Mouse (Mus musculus): ENCODE measurements around the gene Ppp1r1c.

The Ppp1r1c gene

DNA sequence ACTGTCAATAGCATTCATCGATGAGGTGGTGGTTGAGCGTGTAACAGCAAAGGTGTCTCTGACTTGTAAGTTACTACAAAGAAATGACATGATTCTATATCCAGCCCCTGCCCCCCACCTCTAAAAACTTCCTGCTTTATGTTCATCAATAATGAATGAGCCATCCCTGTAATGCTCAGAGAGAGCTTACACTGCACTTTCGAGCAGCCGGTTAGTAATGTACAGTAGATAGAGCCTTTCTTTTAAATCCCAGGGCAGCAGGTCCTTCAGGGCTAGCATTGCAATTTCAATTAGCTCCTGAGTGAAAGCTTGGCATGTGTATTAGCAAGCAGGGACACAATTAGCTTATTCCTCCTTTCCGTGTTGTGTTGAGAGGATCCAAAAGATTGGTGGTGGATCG is at the start of gene Ppp1r1c:
Gene Ppp1r1c, plus strand, starts transcription at position 206 of the 400 bp plus-strand sequence.
- no peak for DNase-seq (ENCODE audit: low spot score)

DNA sequence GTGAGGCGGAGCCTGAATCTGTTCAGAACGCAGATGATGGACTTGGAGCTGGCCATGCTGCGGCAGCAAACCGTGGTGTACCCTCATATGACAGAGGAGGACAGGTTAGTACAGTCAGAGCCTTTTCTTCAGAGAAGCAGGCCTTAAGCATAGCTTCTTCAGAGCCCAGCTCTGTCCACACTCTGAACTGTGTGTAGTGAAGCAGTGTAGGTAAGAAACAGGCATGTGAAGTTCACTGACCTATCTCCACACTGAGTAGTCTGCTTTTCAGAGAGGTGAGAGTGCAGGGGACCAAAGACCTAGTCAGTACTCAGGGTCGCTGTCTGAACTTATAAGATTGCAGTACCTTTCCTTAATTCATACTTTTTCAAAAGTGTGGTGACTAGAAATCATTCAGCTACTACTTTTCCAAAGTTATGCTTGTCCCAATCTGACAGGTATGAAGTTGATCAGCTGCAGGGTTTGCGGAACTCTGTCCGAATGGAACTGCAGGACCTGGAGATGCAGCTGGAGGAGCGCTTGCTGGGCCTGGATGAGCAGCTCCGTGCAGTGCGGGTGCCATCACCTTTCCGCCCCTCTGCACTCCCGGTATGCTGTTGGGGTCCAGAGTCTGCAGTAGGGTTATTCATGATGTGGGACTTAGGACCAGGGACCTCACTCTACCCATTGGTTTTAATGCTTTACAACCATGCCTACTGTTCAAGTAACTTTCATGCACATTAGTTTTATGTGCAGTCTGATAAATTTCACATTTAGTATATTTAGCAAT is 47.0 kb upstream of the Ppp1r1c start:
- no peak for DNase-seq (ENCODE audit: low spot score)

- DNase-seq (ENCODE audit: low spot score) = no peak
These were observed 46.0 kb upstream of the Ppp1r1c start for GRCm38 (mm10) chr2:79661486-79662104.

DNA sequence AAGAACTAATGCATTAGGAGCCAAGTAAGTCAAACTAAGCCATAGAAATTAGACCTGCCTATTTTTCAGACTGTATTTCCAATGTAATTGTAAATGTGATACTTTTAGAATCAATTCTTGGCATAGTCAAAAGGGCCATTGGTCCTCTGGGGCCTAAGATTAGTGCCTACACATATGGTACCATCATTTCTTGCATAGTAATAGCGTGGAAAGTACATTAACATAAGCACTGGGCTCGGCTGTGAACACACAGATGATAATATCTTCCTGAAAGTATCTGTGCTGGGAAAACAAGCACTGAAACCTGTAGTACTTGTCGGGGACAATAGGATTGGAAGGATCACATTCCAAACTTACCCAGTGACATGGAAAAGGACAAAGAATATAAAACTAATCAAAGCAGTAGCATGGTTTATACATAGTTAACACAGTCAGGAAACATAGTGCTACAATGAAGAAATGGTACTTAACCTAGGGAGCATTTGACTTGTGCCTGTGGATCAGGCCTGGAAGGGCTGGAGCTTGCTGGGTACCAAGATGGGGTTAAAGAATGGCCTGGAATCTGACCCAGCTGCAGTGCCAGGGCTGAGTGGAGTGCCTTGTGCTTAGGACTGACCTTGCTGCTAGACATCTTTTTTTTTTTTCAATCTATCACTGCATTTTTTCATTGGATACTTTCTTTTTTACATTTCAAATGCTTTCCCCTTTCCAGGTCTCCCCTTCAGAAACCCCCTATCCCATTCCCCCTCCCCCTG is 42.9 kb upstream of the Ppp1r1c start:
- no peak for DNase-seq (ENCODE audit: low spot score)

GRCm38 (mm10) chr2:79665492-79665891 is 42.1 kb upstream of the Ppp1r1c start:
- no peak for DNase-seq (ENCODE audit: low spot score)

GRCm38 (mm10) chr2:79675266-79675665 is 32.3 kb upstream of the Ppp1r1c start:
- no peak for DNase-seq (ENCODE audit: low spot score)

- DNase-seq (ENCODE audit: low spot score) = no peak
These were observed 29.8 kb upstream of the Ppp1r1c start for GRCm38 (mm10) chr2:79677663-79678257.

DNA sequence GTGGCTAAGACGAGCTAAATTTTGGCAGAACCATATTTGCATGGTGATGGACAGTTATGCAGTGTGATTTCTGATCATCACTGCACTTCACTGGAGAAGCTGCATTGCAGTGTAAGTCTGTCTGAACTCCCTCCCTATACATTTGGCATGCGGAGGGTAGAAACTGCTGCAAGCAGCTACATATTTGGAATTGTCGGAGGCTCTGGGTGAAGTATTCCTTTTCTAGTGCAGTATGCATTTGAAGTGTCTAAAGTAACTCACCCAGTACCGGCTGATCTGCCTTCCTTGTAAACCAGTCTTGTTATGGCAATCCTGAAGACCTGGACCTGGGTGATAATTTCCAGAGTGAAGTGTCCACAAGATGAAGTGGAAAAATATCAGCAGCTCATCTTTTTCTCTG is 25.9 kb upstream of the Ppp1r1c start:
- DNase-seq (ENCODE audit: low spot score) = no peak

- DNase-seq (ENCODE audit: low spot score) = no peak
These were observed 24.3 kb upstream of the Ppp1r1c start for GRCm38 (mm10) chr2:79683258-79683657.

- no peak for DNase-seq (ENCODE audit: low spot score)
These were observed 16.7 kb upstream of the Ppp1r1c start for GRCm38 (mm10) chr2:79690838-79691237.

DNA sequence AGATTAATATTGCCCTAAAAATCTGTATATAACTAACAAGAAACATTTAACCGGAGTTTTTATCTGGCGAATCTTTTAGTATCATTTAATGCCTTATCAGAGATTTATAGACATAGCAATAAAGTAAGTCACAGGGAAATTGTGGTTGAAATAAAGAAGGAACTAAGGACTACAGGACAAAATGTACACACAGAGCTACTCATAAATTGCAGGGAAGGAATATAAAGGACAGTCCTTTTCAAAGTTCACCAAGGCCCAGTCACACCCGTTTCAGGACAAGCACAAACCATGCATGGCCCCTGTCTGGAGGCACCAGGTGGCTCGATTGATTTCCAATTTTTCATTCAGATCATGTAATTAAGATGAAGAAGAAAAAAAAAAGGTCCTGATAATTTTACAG is 12.4 kb upstream of the Ppp1r1c start:
- no peak for DNase-seq (ENCODE audit: low spot score)

DNA sequence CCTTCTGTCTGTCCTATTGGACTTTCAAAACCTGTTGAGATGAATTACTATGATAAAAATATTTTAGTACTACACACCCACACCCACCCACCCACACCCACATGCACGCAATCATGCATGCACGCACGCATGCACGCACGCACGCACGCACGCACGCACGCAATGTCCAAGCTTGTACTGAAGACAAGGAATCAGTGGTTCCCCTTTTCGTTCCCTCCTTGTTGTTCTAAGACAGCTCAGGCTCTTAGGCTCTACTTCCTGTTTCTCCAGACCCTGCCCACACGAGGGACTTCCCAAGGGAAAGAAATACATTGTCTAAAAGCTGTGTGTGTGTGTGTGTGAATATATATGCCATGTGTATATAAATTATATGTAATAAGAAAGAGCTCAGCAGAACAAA is 11.6 kb upstream of the Ppp1r1c start:
- DNase-seq (ENCODE audit: low spot score) = no peak

GRCm38 (mm10) chr2:79696478-79697230 is 10.9 kb upstream of the Ppp1r1c start:
- no peak for DNase-seq (ENCODE audit: low spot score)

GRCm38 (mm10) chr2:79698166-79698565 is 9.4 kb upstream of the Ppp1r1c start:
- peak; percentile 15 for DNase-seq (ENCODE audit: low spot score)

GRCm38 (mm10) chr2:79704773-79705172 is 2.8 kb upstream of the Ppp1r1c start:
- DNase-seq (ENCODE audit: low spot score) = no peak

- DNase-seq (ENCODE audit: low spot score) = no peak
These were observed 6.1 kb downstream of the Ppp1r1c start for GRCm38 (mm10) chr2:79713662-79714091.

GRCm38 (mm10) chr2:79714745-79715144 is 7.2 kb downstream of the Ppp1r1c start:
- DNase-seq (ENCODE audit: low spot score) = no peak

GRCm38 (mm10) chr2:79715925-79716324 is 8.3 kb downstream of the Ppp1r1c start:
- no peak for DNase-seq (ENCODE audit: low spot score)

- no peak for DNase-seq (ENCODE audit: low spot score)
These were observed 10.3 kb downstream of the Ppp1r1c start for GRCm38 (mm10) chr2:79717846-79718245.

DNA sequence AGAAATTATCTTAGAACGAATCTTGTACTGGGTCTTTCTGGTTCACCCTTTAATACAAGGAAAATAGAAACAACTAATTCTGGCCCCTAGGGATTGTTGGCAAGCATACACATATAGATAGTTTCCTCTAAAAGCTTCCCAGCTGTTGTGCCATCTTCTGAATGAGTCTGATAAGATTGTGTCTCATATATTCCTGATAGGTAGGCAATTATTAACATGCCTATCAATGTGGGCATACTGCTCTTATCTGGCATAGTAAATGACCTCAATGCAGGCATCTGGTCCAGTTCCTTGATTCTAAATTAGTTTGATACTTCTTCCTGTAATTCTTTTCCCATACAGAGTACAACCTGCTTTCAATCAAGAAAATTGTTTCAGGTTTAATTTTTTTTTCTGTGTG is 14.8 kb downstream of the Ppp1r1c start:
- no peak for DNase-seq (ENCODE audit: low spot score)

DNA sequence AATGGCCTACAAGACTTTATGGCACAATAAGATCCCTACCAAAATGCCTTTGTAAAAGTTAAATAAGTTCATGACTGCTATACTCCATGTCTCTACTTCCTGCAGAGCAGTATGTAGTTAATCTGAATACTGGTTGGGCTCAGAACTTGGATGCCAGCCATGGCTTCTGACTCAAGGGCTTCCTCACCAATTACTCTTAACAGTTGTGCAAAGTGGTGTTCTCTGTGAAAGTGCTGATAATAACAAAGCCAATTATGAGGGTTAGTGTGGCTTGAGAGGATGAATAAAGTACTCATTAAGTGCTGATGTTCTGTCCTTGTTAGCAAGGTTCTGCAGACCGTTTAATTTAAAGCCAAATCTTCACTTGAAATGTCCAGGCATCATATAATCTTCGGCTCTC is 31.4 kb downstream of the Ppp1r1c start:
- no peak for DNase-seq (ENCODE audit: low spot score)

DNA sequence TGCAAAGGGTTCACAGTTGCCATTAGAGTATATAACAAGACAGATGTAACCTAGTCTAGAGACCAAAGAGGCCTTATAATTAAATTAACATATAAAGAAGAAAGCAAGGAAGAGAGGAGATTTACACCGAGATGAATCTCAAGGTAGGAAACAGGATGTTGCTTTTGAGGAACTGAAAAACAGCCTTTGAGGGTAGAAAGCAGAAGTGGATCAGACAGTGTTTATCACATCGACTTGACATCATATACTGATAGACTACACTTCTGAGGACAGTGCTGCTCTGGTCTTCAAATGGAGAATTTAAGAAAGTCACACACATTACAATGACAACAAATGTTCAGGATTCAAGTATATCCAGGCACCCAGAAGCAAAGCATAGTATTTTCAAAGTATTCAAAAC is 34.4 kb downstream of the Ppp1r1c start:
- no peak for DNase-seq (ENCODE audit: low spot score)
